Mouse (Mus musculus): ENCODE results near the gene Cckar.
A peak's percentile ranks its signal among the peaks of the same experiment; 100 is the strongest.

Cckar gene

GRCm38 (mm10) chr5:53707235-53708177, at the start of gene Cckar:
Cckar (minus strand) TSS chr5:53707705.
- no peak for DNase-seq (ENCODE audit: low spot score)

GRCm38 (mm10) chr5:53744061-53744460, 36.6 kb upstream of the Cckar start:
- DNase-seq (ENCODE audit: low spot score) = no peak

- DNase-seq (ENCODE audit: low spot score) = no peak
Measured at GRCm38 (mm10) chr5:53732933-53733332, 25.4 kb upstream of the Cckar start.

GRCm38 (mm10) chr5:53727606-53728005, 20.1 kb upstream of the Cckar start:
- DNase-seq (ENCODE audit: low spot score) = no peak

GRCm38 (mm10) chr5:53726011-53726410, 18.5 kb upstream of the Cckar start:
- DNase-seq (ENCODE audit: low spot score) = no peak

- no peak for DNase-seq (ENCODE audit: low spot score)
Measured at GRCm38 (mm10) chr5:53716462-53716861, 9.0 kb upstream of the Cckar start.

GRCm38 (mm10) chr5:53711277-53711676, 3.8 kb upstream of the Cckar start:
- no peak for DNase-seq (ENCODE audit: low spot score)

- no peak for DNase-seq (ENCODE audit: low spot score)
Measured at GRCm38 (mm10) chr5:53708191-53708590, 686 bp upstream of the Cckar start.

- peak; percentile 31 for DNase-seq (ENCODE audit: low spot score)
Measured at GRCm38 (mm10) chr5:53702686-53703085, 4.8 kb downstream of the Cckar start.

GRCm38 (mm10) chr5:53697794-53698193, 9.7 kb downstream of the Cckar start:
- DNase-seq (ENCODE audit: low spot score) = no peak

GRCm38 (mm10) chr5:53696701-53697100, 10.8 kb downstream of the Cckar start:
- DNase-seq (ENCODE audit: low spot score) = no peak

- DNase-seq (ENCODE audit: low spot score) = no peak
Measured at GRCm38 (mm10) chr5:53692662-53693061, 14.8 kb downstream of the Cckar start.

- DNase-seq (ENCODE audit: low spot score) = no peak
Measured at GRCm38 (mm10) chr5:53692100-53692499, 15.4 kb downstream of the Cckar start.

GRCm38 (mm10) chr5:53691577-53691976, 15.9 kb downstream of the Cckar start:
- DNase-seq (ENCODE audit: low spot score) = peak; percentile 14

GRCm38 (mm10) chr5:53688326-53688725, 19.2 kb downstream of the Cckar start:
- no peak for DNase-seq (ENCODE audit: low spot score)

GRCm38 (mm10) chr5:53686379-53686778, 21.1 kb downstream of the Cckar start:
- DNase-seq (ENCODE audit: low spot score) = no peak

GRCm38 (mm10) chr5:53685623-53686022, 21.9 kb downstream of the Cckar start:
- no peak for DNase-seq (ENCODE audit: low spot score)

- no peak for DNase-seq (ENCODE audit: low spot score)
Measured at GRCm38 (mm10) chr5:53684417-53684816, 23.1 kb downstream of the Cckar start.

- DNase-seq (ENCODE audit: low spot score) = no peak
Measured at GRCm38 (mm10) chr5:53683916-53684315, 23.6 kb downstream of the Cckar start.

- DNase-seq (ENCODE audit: low spot score) = peak; percentile 11
Measured at GRCm38 (mm10) chr5:53679651-53680050, 27.9 kb downstream of the Cckar start.

GRCm38 (mm10) chr5:53678036-53678767, 29.3 kb downstream of the Cckar start:
- DNase-seq (ENCODE audit: low spot score) = no peak

- no peak for DNase-seq (ENCODE audit: low spot score)
Measured at GRCm38 (mm10) chr5:53676671-53677070, 30.8 kb downstream of the Cckar start.
